Mouse (Mus musculus) thymus, adult 2 months (tissue): ENCODE measurements at regions not wholly inside any gene's neighbourhood (a gene's known extent, or its start where the extent isn't known, plus 50 kb on each side); places are given as distances from the start of the nearest gene placed in this dataset.
"Not testable (repeated sequence)": the region's sequence is repeated elsewhere in the genome, so short reads cannot be mapped to it uniquely, and the experiment has no call there.

ENCODE experiments used
- DNase-seq: peaks from one replicate; pipeline ENCODE4 v3.0.0; 2021
- H3K27ac ChIP-seq: fragments of 200-500 bp; 2 replicates; pipeline ENCODE4 v1.5.1; 2012; ENCODE audit warnings: low read length, control low read depth; ENCODE audit not compliant: control insufficient read depth, insufficient read depth
- H3K27me3 ChIP-seq: fragments of 200-500 bp; 2 replicates; pipeline ENCODE4 v1.6.1; 2012; ENCODE audit warnings: mild to moderate bottlenecking, low read length, moderate library complexity, mixed read lengths; ENCODE audit not compliant: control insufficient read depth, insufficient read depth
- H3K36me3 ChIP-seq: fragments of 200-500 bp; 2 replicates; pipeline ENCODE4 v1.6.1; 2012; ENCODE audit warnings: mild to moderate bottlenecking, low read length, moderate library complexity; ENCODE audit not compliant: control insufficient read depth, insufficient read depth
- H3K4me1 ChIP-seq: fragments of 200-500 bp; replicated peaks from 2 replicates; pipeline ENCODE4 v1.6.1; 2012; ENCODE audit warnings: low read length; ENCODE audit not compliant: control insufficient read depth, insufficient read depth
- H3K4me3 ChIP-seq: fragments of 200-500 bp; 2 replicates; pipeline ENCODE4 v1.5.1; 2012; ENCODE audit warnings: mild to moderate bottlenecking, low read length, control low read depth, moderate library complexity; ENCODE audit not compliant: control insufficient read depth, insufficient read depth
- CTCF ChIP-seq: fragments of 200-500 bp; IDR thresholded peaks from 2 replicates; pipeline ENCODE4 v1.5.1; 2012; ENCODE audit warnings: mild to moderate bottlenecking, control low read depth, low read length, moderate library complexity, borderline replicate concordance; ENCODE audit not compliant: control insufficient read depth, poor library complexity, insufficient read depth; ENCODE audit errors: extremely low read depth
- POLR2A ChIP-seq: fragments of 200-500 bp; IDR thresholded peaks from 2 replicates; pipeline ENCODE4 v1.6.1; 2012; ENCODE audit warnings: mild to moderate bottlenecking, low read length, control low read depth, moderate library complexity; ENCODE audit not compliant: control insufficient read depth, poor library complexity, insufficient read depth; ENCODE audit errors: extremely low read depth
- WGBS: fragments of 180-500 bp; shearing (Covaris S2); methylation state at CpG from one replicate; pipeline ENCODE4 v1.1.7; 2018; 5-methylcytosine and 5-hydroxymethylcytosine counted together

DNA sequence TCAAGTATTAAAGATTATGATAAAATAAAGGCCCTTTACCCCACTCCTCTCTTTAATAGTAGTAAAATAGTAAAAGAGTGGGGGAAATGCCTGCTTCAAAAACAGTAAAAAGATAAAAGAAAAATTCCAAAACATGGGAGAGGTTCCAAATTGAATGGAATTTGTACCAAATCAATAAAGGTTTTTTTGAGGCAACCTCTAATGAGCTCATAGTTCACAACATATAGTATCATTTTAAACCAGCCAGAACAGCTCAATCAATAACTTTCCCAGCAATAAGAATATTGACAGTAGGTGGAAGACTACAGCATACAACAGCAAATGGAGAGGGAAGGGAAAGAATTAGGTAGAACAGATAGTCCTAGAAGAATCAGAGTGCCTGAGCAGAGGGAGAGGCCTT, 224.1 kb downstream of the Antxr2 start:
- DNase-seq: no peak
- TF ChIP-seq POLR2A: no peak
- TF ChIP-seq CTCF: no peak
- no peaks in the 10 kb centered on the region for H3K4me1 ChIP-seq
- H3K27me3 ChIP-seq: no peaks in the 10 kb centered on the region
- H3K4me3 ChIP-seq: no peak overlapping the region
- H3K27ac ChIP-seq: no peak overlapping the region
- no peaks in the 10 kb centered on the region for H3K36me3 ChIP-seq

DNA sequence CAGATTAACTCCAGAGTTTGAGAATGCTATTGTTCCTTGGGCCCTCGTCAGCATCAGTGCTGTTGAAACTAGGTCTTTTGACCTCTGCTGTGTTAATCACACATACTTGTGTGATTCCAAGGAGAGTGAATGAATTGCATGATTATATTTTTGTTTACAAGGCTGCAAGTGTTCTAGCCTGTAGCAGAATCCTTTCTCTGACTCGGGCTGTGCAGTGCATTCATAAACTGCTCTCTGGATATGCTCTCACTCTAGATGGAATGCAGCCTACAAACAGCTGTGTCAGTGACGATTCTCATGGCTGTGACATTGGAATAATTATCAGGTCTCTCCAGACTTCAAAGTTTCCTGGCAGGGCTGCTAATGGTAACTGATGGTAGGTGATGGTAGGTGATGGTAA, 230.8 kb downstream of the Antxr2 start:
- DNase-seq: no peak
- Histone ChIP-seq H3K4me1 (no peaks in the 10 kb centered on the region), H3K27ac (no peak overlapping the region), H3K4me3 (no peak overlapping the region), H3K27me3 (no peaks in the 10 kb centered on the region), H3K36me3 (no peaks in the 10 kb centered on the region)
- TF ChIP-seq POLR2A (no peak), CTCF (no peak)
- WGBS: 88% methylated on average over 3 of the region's 3 CpGs

DNA sequence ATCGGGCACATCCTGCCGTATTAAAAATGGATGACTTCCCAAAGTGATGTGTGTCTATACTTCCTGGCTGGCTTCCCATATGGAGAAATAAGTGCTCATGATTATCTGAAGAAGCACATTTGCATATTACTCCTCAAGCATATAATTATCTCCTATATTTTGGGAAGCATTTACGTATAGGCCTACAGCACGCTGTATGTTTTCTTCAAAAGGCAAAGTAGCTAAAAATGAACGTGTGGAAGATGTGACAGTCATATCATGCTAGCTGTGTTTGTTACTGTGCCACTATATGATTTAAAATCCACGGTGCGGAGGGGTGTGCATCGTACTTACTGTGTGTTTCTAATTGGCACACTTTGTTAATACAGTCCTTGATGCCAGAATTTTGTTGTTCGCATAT, 242.7 kb downstream of the Antxr2 start:
- Histone ChIP-seq H3K4me1 (no peaks in the 10 kb centered on the region), H3K4me3 (no peak overlapping the region), H3K36me3 (no peaks in the 10 kb centered on the region), H3K27me3 (no peaks in the 10 kb centered on the region), H3K27ac (no peak overlapping the region)
- TF ChIP-seq POLR2A: no peak
- no peak for TF ChIP-seq CTCF
- WGBS: 94% methylated on average over 9 of the region's 9 CpGs
- no peak for DNase-seq

DNA sequence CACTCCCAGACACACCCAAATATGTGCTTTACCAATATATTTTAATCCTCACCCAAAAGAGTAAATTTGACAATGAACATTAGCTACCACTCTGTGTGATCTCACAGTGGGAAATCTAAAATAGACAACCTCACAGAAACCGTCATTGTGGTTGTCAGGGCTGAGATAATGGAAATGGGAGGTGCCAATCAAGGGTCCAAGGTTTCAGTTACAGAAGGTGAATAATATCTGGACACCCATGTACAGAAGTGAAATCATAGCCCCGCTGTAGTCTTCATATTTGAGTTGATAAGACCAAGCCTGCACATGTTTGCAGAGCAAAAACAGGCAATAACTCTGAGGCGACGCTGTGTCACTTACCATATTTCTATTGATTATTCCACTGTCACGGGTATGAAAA, 243.8 kb downstream of the Antxr2 start:
- Histone ChIP-seq H3K4me3 (no peak overlapping the region), H3K4me1 (no peaks in the 10 kb centered on the region), H3K27me3 (no peaks in the 10 kb centered on the region), H3K36me3 (no peaks in the 10 kb centered on the region), H3K27ac (no peak overlapping the region)
- 96% methylated on average over 5 of the region's 5 CpGs for WGBS
- no peak for TF ChIP-seq CTCF
- TF ChIP-seq POLR2A: no peak
- DNase-seq: no peak

DNA sequence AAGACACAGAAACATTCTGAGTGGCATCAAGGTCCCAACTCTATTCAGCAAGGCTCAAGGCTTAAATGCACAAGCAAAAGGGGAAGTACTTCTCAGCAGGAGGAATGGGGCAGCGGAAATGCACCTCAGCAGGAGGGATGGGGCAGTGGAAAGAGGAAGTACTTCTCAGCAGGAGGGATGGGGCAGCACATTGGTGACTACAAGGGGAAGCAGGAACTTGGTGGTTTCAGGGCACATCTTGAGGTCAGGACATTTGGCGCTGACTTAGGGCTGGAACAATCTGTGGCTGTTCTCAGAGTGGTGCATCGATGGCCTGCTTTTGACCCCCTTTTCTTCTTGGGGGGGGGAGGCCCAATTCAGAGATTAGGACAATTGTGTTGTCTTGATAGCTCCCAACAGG, 255.7 kb downstream of the Antxr2 start:
- H3K36me3 ChIP-seq, DNase-seq, H3K4me1 ChIP-seq, H3K4me3 ChIP-seq, H3K27me3 ChIP-seq, H3K27ac ChIP-seq: not testable (repeated sequence)
- 88% methylated on average over 3 of the region's 3 CpGs for WGBS

DNA sequence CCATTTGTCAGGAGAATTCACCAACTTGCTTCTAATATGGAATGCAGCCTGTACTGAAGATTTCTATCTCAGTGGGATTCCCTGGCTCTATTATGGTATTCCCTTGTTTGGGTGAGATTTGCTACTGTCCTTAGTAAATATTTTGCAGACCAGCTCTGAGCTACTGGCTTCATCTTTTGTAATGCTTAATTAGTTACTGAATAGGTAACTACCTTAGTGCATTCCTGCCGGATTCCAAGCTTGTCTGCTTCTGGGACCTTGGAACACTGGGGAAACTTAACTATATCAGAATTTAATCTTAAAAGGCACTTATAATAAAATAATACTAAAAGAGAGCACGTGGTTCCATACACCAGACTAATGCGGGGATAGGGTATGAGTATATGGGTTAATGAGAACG, 257.4 kb downstream of the Antxr2 start:
- not testable (repeated sequence) for DNase-seq, H3K4me1 ChIP-seq, H3K27ac ChIP-seq, H3K27me3 ChIP-seq, H3K36me3 ChIP-seq, H3K4me3 ChIP-seq
- WGBS: 96% methylated on average over 4 of the region's 4 CpGs

DNA sequence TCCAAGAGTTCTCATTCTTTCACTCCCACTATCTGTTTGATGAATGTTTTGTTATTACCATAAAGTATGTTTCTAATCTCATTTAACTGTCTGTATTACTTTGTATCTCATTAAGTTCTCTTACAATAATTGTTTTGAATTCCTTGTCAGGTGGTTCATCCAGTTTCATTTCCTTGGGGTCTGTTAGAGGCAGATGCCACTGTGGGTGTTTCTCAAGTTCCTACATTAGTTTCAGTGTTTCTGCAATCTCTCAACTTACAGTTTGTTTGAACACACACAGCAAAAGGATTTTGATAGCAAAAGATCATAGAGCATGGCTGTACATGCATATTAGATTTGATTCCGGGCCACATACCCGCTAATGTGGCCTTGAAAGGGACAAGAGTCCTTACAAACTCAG, 280.5 kb upstream of the Gk2 start:
- Histone ChIP-seq H3K27me3 (no peaks in the 10 kb centered on the region), H3K4me3 (no peak overlapping the region), H3K27ac (no peak overlapping the region), H3K36me3 (no peaks in the 10 kb centered on the region), H3K4me1 (no peaks in the 10 kb centered on the region)
- no peak for DNase-seq
- no peak for TF ChIP-seq CTCF
- TF ChIP-seq POLR2A: no peak
- WGBS: 96% methylated on average over 2 of the region's 2 CpGs

DNA sequence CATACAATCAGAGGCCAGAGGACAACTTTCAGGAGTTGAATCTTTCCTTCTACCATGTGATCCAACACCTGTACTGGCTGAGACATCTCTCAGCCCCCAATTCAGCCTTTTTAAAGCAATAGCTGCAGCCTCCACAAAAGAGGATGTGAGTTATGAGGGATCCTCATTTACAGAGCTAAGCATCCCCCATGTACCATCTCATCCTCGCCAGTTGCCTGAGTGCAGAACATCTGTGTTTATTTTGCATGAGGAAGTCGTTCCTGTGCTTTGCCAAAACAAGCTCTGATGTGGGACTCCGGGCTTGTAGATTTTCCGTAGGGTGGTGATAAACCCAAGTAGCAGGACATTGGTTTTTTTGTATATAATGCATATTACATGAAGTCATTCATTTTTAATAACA, 274.1 kb upstream of the Gk2 start:
- H3K4me3 ChIP-seq: no peak overlapping the region
- H3K27ac ChIP-seq: no peak overlapping the region
- WGBS: 60% methylated on average over 4 of the region's 4 CpGs
- TF ChIP-seq CTCF (no peak), POLR2A (no peak)
- no peak for DNase-seq
- no peaks in the 10 kb centered on the region for H3K4me1 ChIP-seq
- H3K36me3 ChIP-seq: no peaks in the 10 kb centered on the region
- no peaks in the 10 kb centered on the region for H3K27me3 ChIP-seq

DNA sequence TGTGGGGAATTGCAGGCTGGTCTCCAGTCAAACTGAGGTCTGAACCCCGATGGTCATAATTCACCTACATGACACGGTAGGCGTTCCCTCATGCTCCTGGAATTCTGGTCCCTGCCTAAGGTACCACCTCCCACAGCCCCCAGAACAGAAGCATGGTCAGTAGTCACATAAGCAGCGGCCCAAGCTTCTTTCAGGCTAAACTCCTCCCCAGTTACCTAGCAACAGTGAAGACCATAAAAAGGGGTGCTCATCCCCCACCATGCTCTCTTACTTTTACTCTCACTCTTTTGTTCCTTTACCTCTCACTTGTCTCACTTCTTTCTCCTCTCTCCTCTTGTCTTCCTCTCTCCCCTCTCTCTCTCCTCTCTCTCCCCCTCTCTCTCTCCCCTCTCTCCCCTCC, 262.5 kb upstream of the Gk2 start:
- H3K27ac ChIP-seq, H3K27me3 ChIP-seq, DNase-seq, H3K36me3 ChIP-seq, H3K4me3 ChIP-seq, H3K4me1 ChIP-seq: not testable (repeated sequence)
- 81% methylated on average over 4 of the region's 4 CpGs for WGBS
